Mouse (Mus musculus) liver, postnatal 0 days (tissue): ENCODE data around the gene Osbpl3.

Experiments used
- CTCF ChIP-seq: sonication (generic); IDR thresholded peaks from 2 replicates; pipeline ENCODE4 v1.5.1; 2016; ENCODE audit warnings: antibody characterized with exemption, low read depth
- EP300 ChIP-seq: IDR thresholded peaks from 2 replicates; pipeline ENCODE4 v1.6.1; 2016; ENCODE audit warnings: antibody characterized with exemption, low read depth, mild to moderate bottlenecking

DNA sequence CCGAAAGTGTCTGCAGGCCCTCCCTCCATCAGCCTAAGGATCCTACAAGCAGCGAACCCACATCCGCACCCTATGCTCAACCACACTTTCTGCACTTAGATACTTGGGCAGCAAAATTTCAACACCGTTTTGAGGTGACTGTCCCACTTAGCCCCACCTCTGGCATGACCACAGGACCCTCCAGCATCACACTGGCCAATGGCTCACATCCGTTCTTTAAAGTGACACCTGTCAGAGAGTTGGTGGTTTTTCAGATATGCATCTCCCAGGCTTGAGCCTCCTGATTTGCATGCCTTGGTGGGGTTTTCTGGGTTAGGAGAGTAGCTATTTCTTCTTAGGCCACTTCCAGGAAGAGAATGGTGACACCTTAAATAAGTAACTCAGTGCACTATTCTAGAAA lies 39.1 kb downstream of the Osbpl3 start:
- TF ChIP-seq CTCF: no peak
- no peak for TF ChIP-seq EP300
